Mouse (Mus musculus) hindbrain, postnatal 0 days (tissue): ENCODE data around the gene Ly6g6d. TPM values are rescaled to one million over a fixed set of nuclear protein-coding genes. Genes with fewer than 3 reads are reported as not detected.

Experiments used
- ATAC-seq: fragments of 200-750 bp; cut with Nextera tagmentation; 2 replicates; pipeline ENCODE4 v1.8.0; 2017; ENCODE audit warnings: mild to moderate bottlenecking, moderate TSS enrichment, moderate library complexity
- DNase-seq: peaks from one replicate; pipeline ENCODE4 v3.0.0-alpha.2; 2015; ENCODE audit warnings: low spot score
- H3K27ac ChIP-seq: fragments of 300-500 bp; sonication (generic); 2 replicates; pipeline ENCODE4 v1.5.1; 2014; ENCODE audit warnings: mild to moderate bottlenecking
- H3K27me3 ChIP-seq: fragments of 300-500 bp; sonication (generic); 2 replicates; pipeline ENCODE4 v1.6.1; 2014; ENCODE audit warnings: low read length, mixed read lengths; ENCODE audit not compliant: insufficient read depth
- H3K36me3 ChIP-seq: fragments of 300-500 bp; sonication (generic); 2 replicates; pipeline ENCODE4 v1.6.1; 2014; ENCODE audit warnings: low read length, mixed read lengths; ENCODE audit not compliant: insufficient read depth
- H3K4me1 ChIP-seq: fragments of 300-500 bp; sonication (generic); 2 replicates; pipeline ENCODE4 v1.6.1; 2014; ENCODE audit warnings: antibody characterized with exemption, low read length, mixed read lengths; ENCODE audit not compliant: insufficient read depth
- H3K4me2 ChIP-seq: fragments of 300-500 bp; sonication (generic); 2 replicates; pipeline ENCODE4 v1.6.1; 2014; ENCODE audit warnings: low read depth, mild to moderate bottlenecking, low read length, moderate library complexity, mixed read lengths
- H3K4me3 ChIP-seq: fragments of 300-500 bp; sonication (generic); 2 replicates; pipeline ENCODE4 v1.5.1; 2014; ENCODE audit warnings: low read length
- H3K9ac ChIP-seq: fragments of 300-500 bp; sonication (generic); replicated peaks from 2 replicates; pipeline ENCODE4 v1.6.1; 2014; ENCODE audit warnings: mild to moderate bottlenecking, low read length, moderate library complexity, mixed read lengths
- H3K9me3 ChIP-seq: fragments of 300-500 bp; sonication (generic); 2 replicates; pipeline ENCODE4 v1.6.1; 2016; ENCODE audit warnings: low read length, mixed read lengths
- CTCF ChIP-seq: IDR thresholded peaks from 2 replicates; pipeline ENCODE4 v1.5.1; 2016; ENCODE audit warnings: antibody characterized with exemption, control low read depth, low read depth
- WGBS: fragments of 180-500 bp; shearing (Covaris S2); extraction: QIAGEN DNeasy Blood & Tissue Kit; methylation state at CpG from one replicate; pipeline ENCODE4 v1.1.7; 2014; 5-methylcytosine and 5-hydroxymethylcytosine counted together
- polyA plus RNA-seq: library from polyadenylated mRNA; unstranded; fragments of >200 nt; fragmentation: Nextera tagmentation; extraction: Ambion mirVana; gene quantifications from 2 replicates; pipeline ENCODE4 v1.2.1, GENCODE M21; 2015
- total RNA-seq: library from RNA; depleted of rRNA; stranded (reverse); fragments of >200 nt; gene quantifications from 2 replicates; pipeline ENCODE4 v1.2.3, GENCODE M21; 2014

Gene Ly6g6d
- total and polyA plus RNA-seq, 2 experiments from 2014 or later = 0.78 to 1.9 TPM

DNA sequence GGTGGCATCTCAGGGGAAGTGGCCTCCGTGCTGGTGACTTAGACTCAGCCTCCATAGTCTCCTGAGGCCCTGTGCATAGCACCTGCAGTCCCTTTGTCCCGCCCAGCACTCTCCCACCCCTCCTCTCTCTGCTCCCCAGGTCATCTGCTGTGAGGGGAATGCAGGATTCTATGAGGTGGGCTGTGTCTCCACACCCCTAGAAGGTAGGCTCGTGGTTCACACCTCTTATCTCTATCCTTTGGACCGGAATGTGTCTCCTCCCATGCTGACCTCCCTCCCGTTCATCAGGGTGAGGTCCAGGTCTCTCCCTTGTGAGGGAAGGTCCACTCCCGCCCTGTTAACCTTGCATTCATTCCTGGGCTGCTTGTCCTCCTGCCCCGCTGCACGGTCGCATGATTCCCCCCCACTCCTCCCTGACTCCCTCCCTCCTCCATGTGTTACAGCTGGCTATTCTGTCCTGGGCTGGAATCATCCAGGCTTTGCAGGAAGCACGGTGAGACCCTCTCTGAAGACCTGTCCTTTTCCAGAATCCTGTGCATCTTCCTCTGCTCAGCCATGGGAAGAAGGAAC lies 22.4 kb upstream of the Ly6g6d start:
- Histone ChIP-seq H3K4me1 (no peaks in the 10 kb centered on the region), H3K27me3 (no peaks in the 10 kb centered on the region), H3K27ac (no peak overlapping the region), H3K4me2 (no peak overlapping the region), H3K4me3 (no peak overlapping the region), H3K9ac (no peak overlapping the region), H3K36me3 (peaks cover 70% of the 10 kb centered on the region), H3K9me3 (no peaks in the 10 kb centered on the region)
- no peak for ATAC-seq
- WGBS = 78% methylated on average over 10 of the region's 10 CpGs
- no peak for DNase-seq
- TF ChIP-seq CTCF = no peak

DNA sequence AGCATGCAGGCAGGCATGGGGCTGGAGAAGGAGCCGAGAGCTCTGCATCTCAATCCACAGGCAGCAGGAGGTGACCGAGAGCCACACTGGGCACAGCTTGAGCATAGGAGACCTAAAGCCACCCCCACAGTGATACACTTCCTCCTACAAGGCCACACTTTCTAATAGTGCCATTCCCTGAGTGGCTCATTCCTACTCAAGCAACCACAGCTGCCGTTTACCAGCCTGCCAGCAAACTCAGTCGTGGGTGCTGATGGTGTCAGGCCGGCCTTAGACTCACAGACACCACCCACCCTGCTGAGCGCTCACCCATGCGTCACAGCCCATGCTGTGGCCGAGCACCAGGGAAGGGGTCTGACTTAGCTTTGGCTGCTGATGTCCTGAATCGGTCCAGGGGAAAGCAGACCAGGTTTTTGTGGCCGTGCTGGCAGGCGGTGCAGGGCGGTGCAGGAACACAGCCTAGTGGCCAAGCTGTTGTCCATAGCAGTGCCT lies 19.3 kb upstream of the Ly6g6d start:
- H3K4me3 ChIP-seq = no peak overlapping the region
- H3K27ac ChIP-seq = no peak overlapping the region
- H3K27me3 ChIP-seq = no peaks in the 10 kb centered on the region
- H3K36me3 ChIP-seq = peaks cover 72% of the 10 kb centered on the region
- H3K9ac ChIP-seq = no peak overlapping the region
- no peaks in the 10 kb centered on the region for H3K4me1 ChIP-seq
- no peak overlapping the region for H3K4me2 ChIP-seq
- DNase-seq (no peak), ATAC-seq (no peak)
- no peak for TF ChIP-seq CTCF
- 68% methylated on average over 12 of the region's 12 CpGs for WGBS
- no peaks in the 10 kb centered on the region for H3K9me3 ChIP-seq

DNA sequence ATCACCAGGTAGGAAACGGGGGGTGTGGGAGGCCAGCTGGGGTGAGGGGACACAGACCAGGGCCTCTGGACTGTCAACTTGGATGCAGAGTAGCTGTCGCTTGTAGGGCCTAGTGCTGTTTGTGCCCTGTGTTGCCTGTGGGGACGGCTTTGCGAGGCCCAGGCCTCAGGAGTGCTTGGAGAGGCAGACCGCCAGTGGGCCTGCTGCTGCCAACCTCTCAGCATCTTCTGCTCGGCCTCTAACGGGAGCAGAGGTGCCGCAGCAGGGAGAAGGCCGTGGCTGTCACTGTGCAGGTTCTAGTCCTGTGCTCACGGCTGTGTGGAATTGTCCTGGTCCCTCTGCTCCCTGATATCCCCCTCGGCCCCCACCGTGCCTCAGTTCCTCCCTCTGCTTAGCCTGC lies 18.7 kb upstream of the Ly6g6d start:
- TF ChIP-seq CTCF = no peak
- Histone ChIP-seq H3K27ac (no peak overlapping the region), H3K27me3 (no peaks in the 10 kb centered on the region), H3K4me2 (no peak overlapping the region), H3K4me3 (no peak overlapping the region), H3K9me3 (no peaks in the 10 kb centered on the region), H3K36me3 (peaks cover 69% of the 10 kb centered on the region), H3K9ac (no peak overlapping the region), H3K4me1 (no peaks in the 10 kb centered on the region)
- WGBS = 76% methylated on average over 12 of the region's 12 CpGs
- ATAC-seq = no peak
- no peak for DNase-seq

DNA sequence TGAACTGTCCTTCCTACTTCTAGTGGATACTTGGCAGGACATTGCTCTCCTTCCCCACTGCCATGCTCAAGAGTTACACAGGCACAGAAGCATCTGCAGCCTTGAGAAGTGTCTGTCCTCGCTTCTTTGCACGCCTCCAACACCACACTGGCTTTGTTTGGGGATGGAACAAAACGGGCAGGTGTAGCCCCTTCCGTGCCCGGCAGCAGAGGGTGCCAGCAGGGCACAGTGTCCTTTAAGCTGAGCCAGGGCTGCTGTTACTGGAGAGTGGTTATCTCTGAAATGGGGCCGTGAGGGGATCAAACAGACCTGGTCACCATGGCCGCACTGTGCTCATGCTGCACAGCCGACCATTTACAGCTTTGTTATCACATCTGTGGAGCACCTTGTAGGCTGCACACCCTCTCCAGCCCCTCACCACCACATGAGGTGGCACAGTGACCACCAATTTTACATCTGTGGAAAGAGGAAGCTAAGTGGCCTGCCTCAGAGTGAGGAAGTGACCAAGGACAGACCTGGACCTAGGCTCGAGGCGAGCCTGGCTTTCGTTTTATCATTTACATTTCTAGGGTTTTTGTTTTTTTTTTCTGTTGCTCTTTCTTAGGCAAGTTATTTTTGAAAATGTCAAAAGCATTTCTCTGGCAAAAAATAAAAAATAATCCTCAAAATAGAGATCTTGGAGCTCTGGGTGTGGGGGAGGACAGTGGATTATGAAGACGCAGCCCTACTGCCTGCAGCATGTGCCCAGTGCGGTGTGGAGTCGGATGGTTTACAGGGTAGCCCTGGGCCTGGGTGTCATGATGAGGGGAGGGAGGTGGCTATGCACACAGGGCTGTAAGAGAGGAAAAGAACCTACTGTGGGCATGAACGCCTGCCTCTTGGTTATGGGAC lies 16.9 kb upstream of the Ly6g6d start:
- H3K27me3 ChIP-seq = no peaks in the 10 kb centered on the region
- peaks cover 52% of the 10 kb centered on the region for H3K36me3 ChIP-seq
- no peak for DNase-seq
- no peak for TF ChIP-seq CTCF
- peaks cover 11% of the 10 kb centered on the region for H3K4me1 ChIP-seq
- H3K9me3 ChIP-seq = no peaks in the 10 kb centered on the region
- ATAC-seq = no peak
- WGBS = 92% methylated on average over 15 of the region's 15 CpGs
- no peak overlapping the region for H3K4me3 ChIP-seq
- H3K9ac ChIP-seq = no peak overlapping the region
- no peak overlapping the region for H3K27ac ChIP-seq
- H3K4me2 ChIP-seq = no peak overlapping the region

DNA sequence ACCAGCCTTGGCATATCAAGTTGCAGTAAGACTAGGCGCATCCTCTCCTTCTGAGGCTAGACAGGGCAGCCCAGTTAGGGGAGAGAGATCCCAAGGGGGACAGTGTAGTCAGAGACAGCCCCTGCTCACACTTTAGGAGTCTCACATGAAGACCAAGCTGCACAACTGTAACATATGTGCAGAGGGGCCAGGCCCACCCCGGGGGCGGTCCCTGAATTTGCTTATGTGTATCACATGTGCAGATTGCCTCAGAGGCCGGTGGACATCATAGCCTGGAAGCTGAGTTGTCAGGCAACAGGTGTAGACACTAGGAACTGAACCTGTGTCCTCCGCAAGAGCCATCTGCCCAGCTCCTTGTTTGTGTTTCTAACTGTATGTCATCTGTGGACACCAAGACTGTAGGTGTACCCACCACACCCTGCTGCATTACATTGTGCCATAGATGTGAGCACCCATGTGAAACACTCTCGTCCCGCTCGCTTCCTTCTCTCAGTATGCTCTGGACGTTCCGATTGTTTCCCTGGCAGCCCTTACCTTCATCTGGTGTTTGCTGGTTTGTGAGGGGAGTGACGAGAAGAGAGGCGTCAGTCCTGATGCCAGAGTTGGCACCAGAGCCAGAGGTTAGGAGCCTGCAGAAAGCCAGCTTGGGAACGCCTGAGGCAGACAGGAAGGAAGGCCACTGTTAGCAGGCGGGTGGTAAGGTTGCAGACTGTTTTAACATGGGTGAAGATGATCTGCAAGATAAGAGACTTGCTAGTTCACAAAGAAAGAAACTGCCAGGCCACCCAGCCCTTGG lies 14.7 kb upstream of the Ly6g6d start:
- no peaks in the 10 kb centered on the region for H3K9me3 ChIP-seq
- H3K36me3 ChIP-seq = peaks cover 33% of the 10 kb centered on the region; the same call in 1 of the 2 replicates
- WGBS = 86% methylated on average over 14 of the region's 14 CpGs
- H3K27me3 ChIP-seq = no peaks in the 10 kb centered on the region
- DNase-seq = no peak
- no peak for ATAC-seq
- no peak for TF ChIP-seq CTCF
- no peak overlapping the region for H3K27ac ChIP-seq
- H3K4me1 ChIP-seq = peaks cover 11% of the 10 kb centered on the region
- no peak overlapping the region for H3K9ac ChIP-seq
- no peak overlapping the region for H3K4me2 ChIP-seq
- H3K4me3 ChIP-seq = no peak overlapping the region

DNA sequence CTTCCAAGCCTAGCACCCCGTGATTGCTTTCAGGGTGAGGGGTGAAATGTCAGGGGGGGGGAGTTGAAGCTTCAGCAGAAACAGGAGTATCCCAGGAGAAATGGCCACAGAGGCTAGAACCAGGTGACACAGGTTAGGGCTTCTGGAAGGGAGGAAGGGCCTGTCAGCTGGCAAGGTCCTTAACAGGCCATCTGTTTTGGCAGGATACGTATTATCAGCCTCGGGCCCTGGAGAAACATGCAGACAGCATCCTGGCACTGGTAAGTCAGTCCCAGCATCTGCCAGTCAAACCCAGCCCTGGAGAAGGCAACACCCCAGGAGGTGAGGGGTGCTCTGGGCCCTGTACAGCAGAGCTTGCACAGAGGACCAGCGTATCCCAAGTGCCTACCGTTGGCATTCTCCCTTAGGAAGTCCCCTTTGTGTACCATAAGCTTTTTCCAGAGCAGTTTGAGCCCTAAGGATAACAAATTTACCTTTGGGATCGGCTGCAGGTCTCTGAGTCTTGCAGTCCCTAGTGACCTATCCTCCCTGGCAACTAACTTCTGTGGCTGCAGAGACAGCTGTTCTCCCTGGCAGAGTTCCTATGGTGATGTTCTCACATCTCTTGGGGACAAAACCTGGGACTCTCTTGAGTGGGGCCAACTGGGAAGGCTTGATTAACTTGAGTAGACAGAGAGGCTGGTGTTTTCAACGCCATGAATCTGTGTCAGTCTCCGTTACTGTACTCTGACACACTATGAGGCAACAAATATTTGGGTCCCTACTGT lies 12.5 kb upstream of the Ly6g6d start:
- H3K4me1 ChIP-seq = peaks cover 11% of the 10 kb centered on the region
- peak overlapping the region; percentile 98 for H3K27ac ChIP-seq
- WGBS = 32% methylated on average over 8 of the region's 8 CpGs
- H3K9me3 ChIP-seq = no peaks in the 10 kb centered on the region
- peak overlapping the region; percentile 68 for H3K4me3 ChIP-seq
- peak overlapping the region; percentile 86 for H3K9ac ChIP-seq
- DNase-seq = peak; percentile 67
- TF ChIP-seq CTCF = no peak
- peak overlapping the region; percentile 68 for H3K4me2 ChIP-seq
- ATAC-seq = peak; percentile 13; the same call in 1 of the 2 replicates
- no peaks in the 10 kb centered on the region for H3K27me3 ChIP-seq
- H3K36me3 ChIP-seq = peaks cover 25% of the 10 kb centered on the region; the same call in 1 of the 2 replicates
